Mouse (Mus musculus) stomach, postnatal 0 days (tissue): Measurements from ENCODE around the gene Stx11. TPM values are rescaled to one million over a fixed set of nuclear protein-coding genes. Genes with fewer than 3 reads are reported as not detected.

Experiments used
- ATAC-seq: fragments of 200-750 bp; cut with Nextera tagmentation; 2 replicates; pipeline ENCODE4 v1.8.0; 2017; ENCODE audit not compliant: low FRiP score, low TSS enrichment
- DNase-seq: peaks from one replicate; pipeline ENCODE4 v3.0.0-alpha.2; 2016; ENCODE audit warnings: low spot score
- H3K27ac ChIP-seq: fragments of 300-500 bp; sonication (generic); replicated peaks from 2 replicates; pipeline ENCODE4 v1.5.1; 2014; ENCODE audit warnings: mild to moderate bottlenecking, control low read depth
- H3K27me3 ChIP-seq: fragments of 300-500 bp; sonication (generic); 2 replicates; pipeline ENCODE4 v1.6.1; 2014; ENCODE audit warnings: low read length; ENCODE audit not compliant: control insufficient read depth, insufficient read depth
- H3K36me3 ChIP-seq: fragments of 300-500 bp; sonication (generic); 2 replicates; pipeline ENCODE4 v1.6.1; 2014; ENCODE audit warnings: low read length, mixed read lengths; ENCODE audit not compliant: control insufficient read depth, insufficient read depth
- H3K4me1 ChIP-seq: fragments of 300-500 bp; sonication (generic); replicated peaks from 2 replicates; pipeline ENCODE4 v1.6.1; 2014; ENCODE audit warnings: antibody characterized with exemption; ENCODE audit not compliant: control insufficient read depth, insufficient read depth
- H3K4me2 ChIP-seq: fragments of 300-500 bp; sonication (generic); replicated peaks from 2 replicates; pipeline ENCODE4 v1.6.1; 2014; ENCODE audit warnings: low read depth, mild to moderate bottlenecking, control low read depth, moderate library complexity
- H3K4me3 ChIP-seq: fragments of 300-500 bp; sonication (generic); 2 replicates; pipeline ENCODE4 v1.5.1; 2014; ENCODE audit warnings: low read depth, low read length, control low read depth
- H3K9ac ChIP-seq: fragments of 300-500 bp; sonication (generic); 2 replicates; pipeline ENCODE4 v1.6.1; 2014; ENCODE audit warnings: mild to moderate bottlenecking, low read length, control low read depth, mixed read lengths
- H3K9me3 ChIP-seq: fragments of 300-500 bp; sonication (generic); 2 replicates; pipeline ENCODE4 v1.6.1; 2016; ENCODE audit warnings: low read length; ENCODE audit not compliant: control insufficient read depth
- CTCF ChIP-seq: IDR thresholded peaks from 2 replicates; pipeline ENCODE4 v1.5.1; 2016; ENCODE audit warnings: antibody characterized with exemption, low read depth, mild to moderate bottlenecking, moderate library complexity
- EP300 ChIP-seq: optimal IDR thresholded peaks from 2 replicates; pipeline ENCODE3; 2016; ENCODE audit warnings: antibody characterized with exemption
- WGBS: fragments of 180-500 bp; shearing (Covaris S2); extraction: QIAGEN DNeasy Blood & Tissue Kit; methylation state at CpG from one replicate; pipeline ENCODE4 v1.1.7; 2014; 5-methylcytosine and 5-hydroxymethylcytosine counted together
- polyA plus RNA-seq: library from polyadenylated mRNA; unstranded; fragments of >200 nt; fragmentation: Nextera tagmentation; extraction: Ambion mirVana; gene quantifications from 2 replicates; pipeline ENCODE4 v1.2.1, GENCODE M21; 2015

Gene Stx11
- polyA plus RNA-seq, 1 experiment from 2014 or later: 3.7 TPM

DNA sequence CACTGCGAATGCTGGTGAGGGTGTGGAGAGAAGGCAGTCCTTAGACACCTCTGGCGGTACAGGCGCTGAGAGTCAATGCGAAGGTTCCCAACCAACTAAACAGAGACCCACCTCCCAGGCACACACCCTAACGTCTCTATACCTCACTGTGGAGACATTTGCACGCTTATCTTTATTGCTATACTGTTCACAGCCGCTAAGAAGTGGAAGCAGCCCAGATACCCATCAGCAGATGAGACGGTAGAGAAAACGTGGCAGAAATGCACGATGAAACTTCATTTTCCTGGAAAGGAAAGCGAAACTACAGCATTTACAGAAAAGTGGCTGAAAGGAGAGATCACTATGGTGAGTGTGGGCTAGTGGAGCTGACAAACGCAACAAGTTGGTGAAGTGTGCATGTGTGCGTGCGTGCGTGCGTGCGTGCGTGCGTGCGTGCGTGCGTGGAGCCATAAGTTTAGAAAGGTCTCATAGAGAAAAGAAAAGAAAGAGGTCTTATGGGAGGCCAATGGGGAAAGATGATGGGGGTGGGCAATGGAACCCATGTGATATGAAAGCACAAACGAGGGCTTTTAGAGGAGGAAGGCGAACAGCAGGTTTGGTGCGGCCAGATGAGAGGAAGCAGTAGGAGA lies 29.4 kb upstream of the Stx11 start:
- H3K9ac ChIP-seq: no peak overlapping the region
- no peaks in the 10 kb centered on the region for H3K36me3 ChIP-seq
- ATAC-seq: no peak
- H3K27ac ChIP-seq: no peak overlapping the region
- no peaks in the 10 kb centered on the region for H3K4me1 ChIP-seq
- no peaks in the 10 kb centered on the region for H3K9me3 ChIP-seq
- no peaks in the 10 kb centered on the region for H3K27me3 ChIP-seq
- no peak for DNase-seq
- TF ChIP-seq EP300: no peak
- TF ChIP-seq CTCF: no peak
- H3K4me2 ChIP-seq: no peak overlapping the region
- no peak overlapping the region for H3K4me3 ChIP-seq
- 88% methylated on average over 25 of the region's 25 CpGs for WGBS

DNA sequence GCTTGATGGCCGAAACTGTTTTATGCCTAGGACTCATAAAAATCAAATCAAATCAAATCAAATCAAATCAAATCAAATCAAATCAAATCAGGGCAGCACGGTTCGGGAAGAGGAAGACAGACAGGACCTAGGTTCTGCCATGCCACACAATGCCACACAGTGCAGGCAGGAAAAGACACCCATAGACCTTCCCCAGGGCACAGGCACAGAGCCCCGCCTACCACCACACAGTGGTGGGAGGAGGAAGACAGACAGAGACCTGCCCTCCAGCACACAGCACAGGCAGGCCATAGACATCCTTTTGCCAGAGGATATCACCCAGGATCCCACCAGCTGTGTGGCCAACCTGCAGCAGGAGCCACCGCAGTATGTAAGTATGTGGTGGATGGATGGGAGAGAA lies 27.9 kb upstream of the Stx11 start:
- Histone ChIP-seq H3K27me3 (no peaks in the 10 kb centered on the region), H3K4me2 (no peak overlapping the region), H3K4me3 (no peak overlapping the region), H3K27ac (no peak overlapping the region), H3K9me3 (no peaks in the 10 kb centered on the region), H3K36me3 (no peaks in the 10 kb centered on the region), H3K4me1 (no peaks in the 10 kb centered on the region), H3K9ac (no peak overlapping the region)
- DNase-seq: no peak
- ATAC-seq: no peak
- WGBS: 86% methylated on average over 5 of the region's 5 CpGs
- TF ChIP-seq CTCF: no peak
- no peak for TF ChIP-seq EP300

DNA sequence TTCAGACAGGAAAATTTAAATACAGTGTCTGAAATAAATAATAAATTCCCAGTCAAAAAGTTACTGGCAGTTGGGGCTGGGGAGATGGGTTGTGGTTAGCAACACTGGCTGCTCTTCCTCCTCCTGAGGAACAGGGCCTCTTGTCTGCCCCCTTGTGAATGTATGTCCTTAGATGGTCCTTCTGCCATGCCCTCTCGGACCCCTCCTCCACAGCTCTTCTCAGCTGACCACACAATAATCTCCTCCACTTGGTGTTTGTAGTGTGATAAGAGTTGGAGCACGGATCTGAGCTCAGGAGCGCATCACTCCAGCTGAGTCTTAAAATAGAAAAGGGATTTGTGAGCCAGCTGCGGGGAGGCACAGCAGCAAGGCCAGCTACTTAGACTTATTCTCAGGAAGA lies 22.8 kb upstream of the Stx11 start:
- no peaks in the 10 kb centered on the region for H3K36me3 ChIP-seq
- H3K4me3 ChIP-seq: no peak overlapping the region
- H3K4me1 ChIP-seq: no peaks in the 10 kb centered on the region
- ATAC-seq (no peak), DNase-seq (no peak)
- H3K4me2 ChIP-seq: no peak overlapping the region
- TF ChIP-seq CTCF (no peak), EP300 (no peak)
- no peak overlapping the region for H3K27ac ChIP-seq
- no peaks in the 10 kb centered on the region for H3K9me3 ChIP-seq
- no peaks in the 10 kb centered on the region for H3K27me3 ChIP-seq
- no peak overlapping the region for H3K9ac ChIP-seq
- 52% methylated on average over 4 of the region's 4 CpGs for WGBS

DNA sequence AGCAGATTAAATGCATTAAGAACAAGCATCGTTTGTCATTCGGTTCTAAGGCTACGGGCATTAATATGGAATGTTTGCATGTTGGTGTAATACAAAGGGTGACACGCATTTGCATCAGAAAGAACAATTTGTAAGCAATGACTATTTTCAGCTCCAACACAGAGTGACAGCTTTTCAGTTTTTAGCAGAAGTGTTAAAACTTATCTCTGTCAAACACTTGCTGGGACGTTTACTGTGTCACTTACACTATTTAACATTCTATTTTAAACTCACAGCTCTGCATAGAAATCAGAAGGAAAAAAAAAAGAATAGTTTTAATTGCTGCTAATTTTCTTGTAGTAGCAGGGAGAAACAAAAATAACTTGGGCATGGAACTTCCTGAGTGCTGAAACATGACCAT lies 22.4 kb upstream of the Stx11 start:
- H3K4me1 ChIP-seq: no peaks in the 10 kb centered on the region
- no peak for TF ChIP-seq CTCF
- TF ChIP-seq EP300: no peak
- DNase-seq (no peak), ATAC-seq (no peak)
- no peak overlapping the region for H3K9ac ChIP-seq
- H3K27me3 ChIP-seq: no peaks in the 10 kb centered on the region
- no peak overlapping the region for H3K27ac ChIP-seq
- 77% methylated on average over 5 of the region's 5 CpGs for WGBS
- no peak overlapping the region for H3K4me2 ChIP-seq
- no peaks in the 10 kb centered on the region for H3K9me3 ChIP-seq
- no peaks in the 10 kb centered on the region for H3K36me3 ChIP-seq
- no peak overlapping the region for H3K4me3 ChIP-seq

DNA sequence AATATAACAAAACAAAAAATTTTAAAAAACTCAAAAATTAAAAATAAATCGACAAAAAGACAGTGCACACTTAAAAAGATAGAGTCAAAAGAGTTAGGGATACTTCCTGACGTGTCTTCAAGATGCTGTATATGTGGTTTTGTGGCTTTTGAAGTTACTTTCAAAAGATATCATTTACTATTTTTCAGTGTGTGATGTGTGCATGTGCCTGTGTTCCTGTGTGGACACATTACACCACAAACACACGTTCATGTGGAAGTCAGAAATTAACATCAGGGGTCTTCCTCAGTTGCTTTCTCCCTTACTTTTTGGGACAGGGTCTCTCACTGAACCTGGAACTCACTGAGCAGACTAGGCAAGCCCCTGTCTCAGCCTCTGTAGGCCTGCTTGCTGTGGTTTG lies 20.9 kb upstream of the Stx11 start:
- no peak overlapping the region for H3K4me2 ChIP-seq
- no peak for ATAC-seq
- H3K27me3 ChIP-seq: no peaks in the 10 kb centered on the region
- H3K9ac ChIP-seq: no peak overlapping the region
- no peak for TF ChIP-seq EP300
- TF ChIP-seq CTCF: no peak
- no peaks in the 10 kb centered on the region for H3K9me3 ChIP-seq
- H3K27ac ChIP-seq: no peak overlapping the region
- no peaks in the 10 kb centered on the region for H3K36me3 ChIP-seq
- H3K4me3 ChIP-seq: no peak overlapping the region
- no peak for DNase-seq
- H3K4me1 ChIP-seq: no peaks in the 10 kb centered on the region
- WGBS: 82% methylated on average over 3 of the region's 3 CpGs

DNA sequence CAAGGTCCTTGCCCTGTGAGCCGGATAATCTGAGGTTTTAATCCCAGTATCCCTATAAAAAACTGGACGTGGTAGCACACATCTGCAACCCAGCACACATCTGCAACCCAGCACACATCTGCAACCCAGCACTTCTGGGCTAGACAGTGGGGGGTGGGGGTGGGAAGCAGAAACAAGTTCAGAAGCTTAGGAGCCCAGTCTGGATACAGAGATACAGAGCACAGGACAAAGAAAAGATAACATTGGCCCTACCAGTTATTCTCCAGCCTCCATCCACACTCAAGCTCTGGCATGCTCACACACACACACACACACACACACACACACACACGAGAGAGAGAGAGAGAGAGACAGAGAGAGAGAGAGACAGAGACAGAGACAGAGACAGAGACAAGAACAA lies 19.4 kb upstream of the Stx11 start:
- no peaks in the 10 kb centered on the region for H3K27me3 ChIP-seq
- no peaks in the 10 kb centered on the region for H3K4me1 ChIP-seq
- no peaks in the 10 kb centered on the region for H3K36me3 ChIP-seq
- no peak for TF ChIP-seq EP300
- no peak for TF ChIP-seq CTCF
- H3K4me3 ChIP-seq: no peak overlapping the region
- H3K4me2 ChIP-seq: no peak overlapping the region
- no peak overlapping the region for H3K27ac ChIP-seq
- ATAC-seq (no peak), DNase-seq (no peak)
- no peak overlapping the region for H3K9ac ChIP-seq
- WGBS: 65% methylated on average over 3 of the region's 3 CpGs
- H3K9me3 ChIP-seq: no peaks in the 10 kb centered on the region
